Mouse (Mus musculus) small intestine, adult 2 months (tissue): ENCODE measurements around the gene Phlda2. TPM values are rescaled to one million over a fixed set of nuclear protein-coding genes. Genes with fewer than 3 reads are reported as not detected.
"Not testable (repeated sequence)": the region's sequence is repeated elsewhere in the genome, so short reads cannot be mapped to it uniquely, and the experiment has no call there.

Experiments
- H3K27ac ChIP-seq: fragments of 200-500 bp; 2 replicates; pipeline ENCODE4 v1.5.1; 2012; ENCODE audit warnings: low read depth, low read length, control low read depth, inconsistent platforms; ENCODE audit not compliant: insufficient read depth
- H3K27me3 ChIP-seq: fragments of 200-500 bp; 2 replicates; pipeline ENCODE4 v1.6.1; 2012; ENCODE audit warnings: mild to moderate bottlenecking, moderate library complexity, low read length, inconsistent platforms; ENCODE audit not compliant: control insufficient read depth, insufficient read depth
- H3K36me3 ChIP-seq: fragments of 200-500 bp; 2 replicates; pipeline ENCODE4 v1.6.1; 2012; ENCODE audit warnings: mild to moderate bottlenecking, low read length, control low read depth, inconsistent platforms; ENCODE audit not compliant: control insufficient read depth, insufficient read depth
- H3K4me1 ChIP-seq: fragments of 200-500 bp; 2 replicates; pipeline ENCODE4 v1.6.1; 2012; ENCODE audit warnings: low read length, inconsistent platforms, mixed read lengths; ENCODE audit not compliant: control insufficient read depth, insufficient read depth, insufficient read length
- H3K4me3 ChIP-seq: fragments of 200-500 bp; 2 replicates; pipeline ENCODE4 v1.5.1; 2012; ENCODE audit warnings: low read depth, mild to moderate bottlenecking, control low read depth, inconsistent platforms, low read length, moderate library complexity
- CTCF ChIP-seq: fragments of 200-500 bp; IDR thresholded peaks from 2 replicates; pipeline ENCODE4 v1.5.1; 2012; ENCODE audit warnings: low read depth, mild to moderate bottlenecking, control low read depth, inconsistent platforms, low read length, moderate library complexity, mixed read lengths; ENCODE audit not compliant: insufficient replicate concordance, insufficient read length; ENCODE audit errors: extremely low read depth
- POLR2A ChIP-seq: fragments of 200-500 bp; IDR thresholded peaks from 2 replicates; pipeline ENCODE4 v1.6.1; 2012; ENCODE audit warnings: low read depth, mild to moderate bottlenecking, control low read depth, inconsistent platforms, low read length, moderate library complexity
- WGBS: fragments of 180-500 bp; shearing (Covaris S2); methylation state at CpG from one replicate; pipeline ENCODE4 v1.1.7; 2018; 5-methylcytosine and 5-hydroxymethylcytosine counted together
- polyA plus RNA-seq: library from polyadenylated mRNA; depleted of rRNA; stranded (reverse); fragments of >200 nt; gene quantifications from 2 replicates; pipeline ENCODE4 v1.2.3, GENCODE M21; 2012

Phlda2 gene
- polyA plus RNA-seq, 1 experiment: 2.5 TPM

DNA sequence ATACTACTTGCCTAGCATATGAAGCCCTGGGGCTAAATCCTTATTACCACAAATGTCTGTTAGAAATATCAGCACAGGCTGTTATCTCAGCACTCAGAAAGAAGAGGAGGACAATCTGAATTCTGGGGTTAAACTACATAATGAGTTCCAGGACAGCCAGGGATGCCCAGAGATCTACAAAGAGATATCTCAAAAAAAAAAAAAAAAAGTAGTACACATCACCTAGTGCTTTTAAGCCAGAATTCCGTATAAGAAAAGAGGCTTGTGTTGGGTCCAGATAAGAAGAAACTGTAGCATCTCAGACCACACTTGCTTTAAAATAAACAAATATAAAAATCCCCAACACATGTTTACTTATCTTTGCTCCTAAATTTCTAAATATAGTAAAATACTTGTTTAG, 35.7 kb upstream of the Phlda2 start:
- WGBS: 76% methylated on average over 1 of the region's 1 CpGs
- TF ChIP-seq CTCF: no peak
- TF ChIP-seq POLR2A: no peak
- no peaks in the 10 kb centered on the region for H3K4me1 ChIP-seq
- H3K27ac ChIP-seq: no peak overlapping the region
- H3K4me3 ChIP-seq: no peak overlapping the region
- H3K36me3 ChIP-seq: peaks cover 46% of the 10 kb centered on the region
- no peaks in the 10 kb centered on the region for H3K27me3 ChIP-seq

DNA sequence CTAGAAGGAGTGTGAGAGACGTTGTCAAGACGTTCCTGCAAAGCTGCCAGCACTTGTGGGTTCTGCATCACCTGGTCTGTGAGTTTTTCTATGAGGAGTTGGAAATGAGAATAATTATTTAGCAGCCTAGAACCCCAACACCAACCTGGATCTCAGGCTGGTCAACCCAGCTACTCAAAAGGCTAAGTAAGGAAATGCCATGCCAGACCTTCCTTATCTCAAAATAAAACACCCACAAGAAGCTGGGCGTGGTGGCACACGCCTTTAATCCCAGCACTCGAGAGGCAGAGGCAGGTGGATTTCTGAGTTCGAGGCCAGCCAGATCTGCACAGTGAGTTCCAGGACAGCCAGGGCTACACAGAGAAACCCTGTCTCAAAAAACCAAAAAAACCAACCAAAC, 35.3 kb upstream of the Phlda2 start:
- WGBS: 61% methylated on average over 6 of the region's 6 CpGs
- not testable (repeated sequence) for H3K4me1 ChIP-seq, H3K27ac ChIP-seq, H3K27me3 ChIP-seq, H3K4me3 ChIP-seq
- peaks cover 50% of the 10 kb centered on the region for H3K36me3 ChIP-seq

DNA sequence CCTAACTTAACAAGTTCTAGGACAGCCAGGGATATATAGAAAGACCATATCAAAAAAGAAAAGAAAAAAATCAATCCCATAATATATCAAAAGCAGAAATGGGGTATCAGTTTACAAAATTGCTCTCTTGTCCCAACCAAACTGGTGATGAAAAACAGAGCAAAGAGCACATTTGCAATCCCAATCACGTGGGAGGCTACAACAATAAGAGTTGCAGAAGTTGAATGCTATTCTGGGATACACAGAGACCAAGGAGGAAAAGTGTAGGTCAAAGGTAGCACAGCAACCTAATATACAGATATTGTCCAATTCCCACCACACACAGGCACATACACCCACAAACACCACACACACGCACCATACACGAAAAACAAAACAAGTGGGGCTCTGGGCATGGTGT, 33.3 kb upstream of the Phlda2 start:
- Histone ChIP-seq H3K36me3 (peaks cover 64% of the 10 kb centered on the region), H3K4me3 (no peak overlapping the region), H3K27me3 (no peaks in the 10 kb centered on the region), H3K4me1 (no peaks in the 10 kb centered on the region), H3K27ac (no peak overlapping the region)
- TF ChIP-seq CTCF: no peak
- TF ChIP-seq POLR2A: no peak
- WGBS: 79% methylated on average over 3 of the region's 3 CpGs

DNA sequence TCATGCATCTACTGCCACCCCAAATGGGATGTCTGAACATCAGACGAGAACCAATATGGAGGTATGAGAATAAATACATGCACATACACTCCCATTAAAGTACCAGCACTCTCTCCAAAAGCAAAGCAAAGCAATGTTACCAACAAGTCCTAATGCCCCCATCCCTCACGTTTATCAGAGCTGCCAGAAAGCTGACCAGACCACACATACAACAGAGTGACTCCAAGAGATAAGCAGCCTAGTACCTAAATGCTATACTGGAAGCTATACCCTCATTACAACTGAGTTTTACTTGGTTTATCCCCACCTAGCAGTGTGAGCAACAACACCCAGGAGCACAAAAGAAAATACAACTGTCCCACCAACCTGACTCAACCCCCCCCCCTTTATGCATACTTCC, 30.3 kb upstream of the Phlda2 start:
- no peaks in the 10 kb centered on the region for H3K4me1 ChIP-seq
- H3K27me3 ChIP-seq: no peaks in the 10 kb centered on the region
- TF ChIP-seq CTCF: no peak
- no peak for TF ChIP-seq POLR2A
- WGBS: 80% methylated on average over 2 of the region's 2 CpGs
- no peak overlapping the region for H3K4me3 ChIP-seq
- no peak overlapping the region for H3K27ac ChIP-seq
- peaks cover 86% of the 10 kb centered on the region for H3K36me3 ChIP-seq

DNA sequence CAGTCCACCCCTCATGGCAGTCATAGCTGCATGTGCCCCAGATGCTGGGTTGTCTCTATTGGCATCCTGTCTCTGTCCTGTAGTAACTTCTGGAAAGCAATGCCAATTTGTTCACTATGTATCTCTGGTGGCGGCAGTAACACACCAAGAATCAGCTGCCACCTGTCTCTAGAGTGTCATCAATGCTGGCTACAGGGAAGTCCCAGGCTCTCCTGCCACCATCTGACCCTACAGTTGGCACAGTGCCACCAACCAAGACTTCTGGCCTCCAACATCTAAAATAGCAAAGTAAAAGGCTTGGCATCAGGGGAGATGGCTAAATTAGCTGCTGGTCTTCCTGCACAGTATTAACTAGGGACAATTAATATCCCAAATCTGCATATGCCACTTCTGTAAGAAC, 29.5 kb upstream of the Phlda2 start:
- no peak overlapping the region for H3K4me3 ChIP-seq
- TF ChIP-seq CTCF: no peak
- TF ChIP-seq POLR2A: no peak
- no peaks in the 10 kb centered on the region for H3K4me1 ChIP-seq
- WGBS: 60% methylated on average over 1 of the region's 1 CpGs
- no peak overlapping the region for H3K27ac ChIP-seq
- H3K27me3 ChIP-seq: no peaks in the 10 kb centered on the region
- H3K36me3 ChIP-seq: peaks cover 84% of the 10 kb centered on the region

DNA sequence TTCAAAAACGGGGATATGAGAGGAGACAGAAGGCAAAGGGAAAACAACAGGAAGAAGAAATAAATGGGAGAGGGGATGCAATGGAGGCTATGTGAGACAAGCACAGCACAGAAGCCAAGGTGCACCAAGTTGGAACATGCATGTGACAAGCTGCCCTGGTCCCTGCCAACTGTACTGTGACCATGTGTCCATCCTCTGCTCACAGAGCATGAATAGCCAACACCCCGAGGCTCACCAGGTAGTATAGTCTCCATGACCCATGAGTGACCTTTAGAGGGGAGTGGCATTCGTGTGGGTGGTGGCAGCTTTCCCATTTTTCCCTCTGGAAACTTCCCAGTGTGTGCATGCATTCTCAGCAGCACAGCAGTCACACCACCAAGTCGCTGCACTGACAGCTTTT, 16.4 kb upstream of the Phlda2 start:
- no peak for TF ChIP-seq CTCF
- no peak for TF ChIP-seq POLR2A
- Histone ChIP-seq H3K4me1 (no peaks in the 10 kb centered on the region), H3K4me3 (no peak overlapping the region), H3K27ac (no peak overlapping the region), H3K36me3 (peaks cover 91% of the 10 kb centered on the region), H3K27me3 (no peaks in the 10 kb centered on the region)
- WGBS: 54% methylated on average over 4 of the region's 4 CpGs

DNA sequence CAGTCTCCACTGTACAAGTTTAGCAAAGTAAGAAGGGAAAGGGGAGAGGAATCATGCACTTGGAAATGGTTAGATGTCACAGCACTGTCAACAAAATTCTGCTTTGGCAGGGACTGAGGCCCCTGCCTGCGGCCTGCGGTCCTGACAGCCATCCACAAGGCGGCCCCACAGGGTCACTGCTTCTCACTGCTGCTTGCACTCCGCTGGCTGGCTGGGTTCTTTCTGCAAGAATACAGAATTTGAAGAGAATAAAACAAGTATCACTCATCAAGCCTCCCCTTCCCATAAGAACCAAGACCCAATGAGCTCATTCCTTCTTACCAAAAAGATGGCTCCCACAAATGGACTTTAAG, 11.4 kb upstream of the Phlda2 start:
- 98% methylated on average over 4 of the region's 4 CpGs for WGBS
- no peaks in the 10 kb centered on the region for H3K4me1 ChIP-seq
- H3K36me3 ChIP-seq: peaks cover 55% of the 10 kb centered on the region
- no peak overlapping the region for H3K27ac ChIP-seq
- H3K4me3 ChIP-seq: no peak overlapping the region
- no peaks in the 10 kb centered on the region for H3K27me3 ChIP-seq
- no peak for TF ChIP-seq POLR2A
- no peak for TF ChIP-seq CTCF

DNA sequence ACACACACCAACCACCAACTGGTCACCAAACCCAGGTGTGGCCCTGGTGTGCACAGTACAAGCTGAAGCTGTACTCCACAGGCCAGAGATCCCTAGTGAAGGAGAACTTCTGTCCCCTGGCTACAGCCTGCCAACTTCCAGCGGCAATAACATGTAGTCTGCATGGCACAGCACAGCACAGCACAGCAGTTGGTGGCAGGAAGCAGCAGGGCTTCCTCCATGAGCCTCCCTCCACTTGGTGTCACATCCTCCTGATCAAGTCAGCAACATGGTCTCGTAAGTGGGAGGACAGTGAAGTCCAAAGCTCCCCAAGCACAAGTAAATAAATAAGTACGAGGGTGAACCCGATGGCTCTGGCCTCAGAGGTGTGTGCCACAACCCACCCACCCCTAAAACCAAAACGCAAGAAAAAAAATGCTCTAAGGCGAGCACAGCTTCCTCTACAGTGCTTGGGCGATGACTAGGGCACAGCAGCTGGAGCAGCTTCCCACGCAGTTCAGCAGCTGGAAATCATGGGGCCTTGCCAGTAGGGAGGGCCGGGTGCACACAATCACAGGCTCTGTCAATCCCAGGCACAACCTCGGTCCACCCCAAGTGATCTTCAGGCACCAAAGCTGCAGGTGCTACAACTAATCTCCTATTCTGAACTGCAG, 10.9 kb upstream of the Phlda2 start:
- Histone ChIP-seq H3K36me3 (peaks cover 50% of the 10 kb centered on the region), H3K4me1 (no peaks in the 10 kb centered on the region), H3K27ac (no peak overlapping the region), H3K4me3 (no peak overlapping the region), H3K27me3 (no peaks in the 10 kb centered on the region)
- WGBS: 77% methylated on average over 10 of the region's 10 CpGs
- TF ChIP-seq POLR2A (no peak), CTCF (no peak)
